Mouse (Mus musculus) kidney, postnatal 0 days (tissue): ENCODE data around the gene Slc39a11. TPM values are rescaled to one million over a fixed set of nuclear protein-coding genes. Genes with fewer than 3 reads are reported as not detected.

ENCODE experiments used
- ATAC-seq: fragments of 200-750 bp; cut with Nextera tagmentation; replicated peaks from 2 replicates; pipeline ENCODE4 v1.8.0; 2017; ENCODE audit warnings: low read depth, moderate number of reproducible peaks, moderate TSS enrichment, moderate library complexity; ENCODE audit not compliant: low FRiP score
- DNase-seq: peaks from one replicate; pipeline ENCODE4 v3.0.0-alpha.2; 2016; ENCODE audit warnings: low spot score
- H3K27ac ChIP-seq: fragments of 300-500 bp; sonication (generic); 2 replicates; pipeline ENCODE4 v1.5.1; 2014; ENCODE audit warnings: mild to moderate bottlenecking
- H3K27me3 ChIP-seq: fragments of 300-500 bp; sonication (generic); 2 replicates; pipeline ENCODE4 v1.6.1; 2014; ENCODE audit warnings: low read length, mixed read lengths; ENCODE audit not compliant: insufficient read depth
- H3K36me3 ChIP-seq: fragments of 300-500 bp; sonication (generic); 2 replicates; pipeline ENCODE4 v1.6.1; 2014; ENCODE audit warnings: low read length, mixed read lengths; ENCODE audit not compliant: insufficient read depth
- H3K4me1 ChIP-seq: fragments of 300-500 bp; sonication (generic); replicated peaks from 2 replicates; pipeline ENCODE4 v1.6.1; 2014; ENCODE audit warnings: antibody characterized with exemption, low read length, mixed read lengths; ENCODE audit not compliant: insufficient read depth
- H3K4me2 ChIP-seq: fragments of 300-500 bp; sonication (generic); 2 replicates; pipeline ENCODE4 v1.6.1; 2014; ENCODE audit warnings: mild to moderate bottlenecking, low read length, moderate library complexity, mixed read lengths
- H3K4me3 ChIP-seq: fragments of 300-500 bp; sonication (generic); replicated peaks from 2 replicates; pipeline ENCODE4 v1.5.1; 2014; ENCODE audit warnings: low read depth, low read length
- H3K9ac ChIP-seq: fragments of 300-500 bp; sonication (generic); 2 replicates; pipeline ENCODE4 v1.6.1; 2014; ENCODE audit warnings: low read depth, low read length
- H3K9me3 ChIP-seq: fragments of 300-500 bp; sonication (generic); replicated peaks from 2 replicates; pipeline ENCODE4 v1.6.1; 2016; ENCODE audit warnings: low read length, inconsistent platforms, mixed read lengths
- CTCF ChIP-seq: IDR thresholded peaks from 2 replicates; pipeline ENCODE4 v1.5.1; 2016; ENCODE audit warnings: antibody characterized with exemption, low read depth, mild to moderate bottlenecking, moderate library complexity
- WGBS: fragments of 180-500 bp; shearing (Covaris S2); extraction: QIAGEN DNeasy Blood & Tissue Kit; methylation state at CpG from one replicate; pipeline ENCODE4 v1.1.7; 2014; 5-methylcytosine and 5-hydroxymethylcytosine counted together
- polyA plus RNA-seq: library from polyadenylated mRNA; unstranded; fragments of >200 nt; fragmentation: Nextera tagmentation; extraction: Ambion mirVana; gene quantifications from 2 replicates; pipeline ENCODE4 v1.2.1, GENCODE M21; 2015

The Slc39a11 gene
- polyA plus RNA-seq, 1 experiment from 2014 or later: 23.3 TPM

DNA sequence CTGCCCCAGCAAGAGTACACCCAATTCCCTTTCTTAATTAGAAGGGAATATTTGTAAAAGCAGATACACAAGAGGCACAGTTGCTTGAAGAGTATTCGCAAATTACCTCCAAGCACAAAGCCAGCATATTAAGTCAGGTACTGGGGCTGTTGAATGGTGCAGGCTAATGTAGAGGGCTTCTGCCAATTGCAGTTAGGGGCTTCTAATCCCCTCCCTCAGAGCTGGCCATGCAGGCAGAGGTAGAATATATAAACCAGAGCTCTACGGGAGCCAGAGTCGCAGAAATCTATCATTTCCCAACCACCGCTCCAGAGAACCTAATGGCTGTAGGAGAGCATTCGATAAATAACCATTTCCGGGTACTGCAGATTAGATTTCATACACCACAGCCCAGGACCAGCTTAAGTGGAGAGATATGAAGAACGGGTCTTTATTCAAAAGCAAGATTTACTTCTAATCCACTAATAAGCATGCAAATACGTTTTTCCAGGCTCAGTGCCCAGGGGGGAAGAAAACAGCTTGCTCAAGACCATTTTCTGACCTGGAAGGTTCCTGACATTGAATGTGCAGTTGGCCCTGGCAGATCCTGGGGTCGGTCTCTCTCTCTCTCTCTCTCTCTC, 302.9 kb downstream of the Slc39a11 start:
- no peak overlapping the region for H3K4me3 ChIP-seq
- DNase-seq: no peak
- no peak for ATAC-seq
- no peaks in the 10 kb centered on the region for H3K4me1 ChIP-seq
- H3K27ac ChIP-seq: no peak overlapping the region
- 74% methylated on average over 9 of the region's 9 CpGs for WGBS
- peaks cover 5% of the 10 kb centered on the region; the same call in 1 of the 2 replicates for H3K9me3 ChIP-seq
- H3K4me2 ChIP-seq: no peak overlapping the region
- H3K9ac ChIP-seq: no peak overlapping the region
- no peak for TF ChIP-seq CTCF
- no peaks in the 10 kb centered on the region for H3K27me3 ChIP-seq
- no peaks in the 10 kb centered on the region for H3K36me3 ChIP-seq

DNA sequence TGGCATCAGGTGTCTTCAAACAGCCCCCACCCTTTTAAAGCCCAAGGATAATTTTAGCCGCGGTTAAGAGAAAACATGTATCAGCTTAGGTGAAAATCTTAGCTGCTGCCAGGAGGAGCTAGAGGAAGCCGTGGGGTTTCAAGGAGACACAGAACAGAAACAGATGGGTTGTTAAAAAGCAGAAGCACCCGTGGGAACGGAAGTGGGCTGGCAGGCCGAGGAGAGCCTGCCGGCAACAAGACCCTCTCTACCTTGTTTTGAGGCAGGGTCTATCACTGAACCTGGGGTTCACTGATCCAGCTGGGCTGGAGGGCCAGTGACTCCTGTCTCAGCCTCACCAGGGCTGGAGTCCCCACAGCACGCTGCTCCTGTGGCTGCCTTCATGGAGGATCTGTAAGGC, 310.1 kb downstream of the Slc39a11 start:
- no peak for TF ChIP-seq CTCF
- 87% methylated on average over 8 of the region's 8 CpGs for WGBS

DNA sequence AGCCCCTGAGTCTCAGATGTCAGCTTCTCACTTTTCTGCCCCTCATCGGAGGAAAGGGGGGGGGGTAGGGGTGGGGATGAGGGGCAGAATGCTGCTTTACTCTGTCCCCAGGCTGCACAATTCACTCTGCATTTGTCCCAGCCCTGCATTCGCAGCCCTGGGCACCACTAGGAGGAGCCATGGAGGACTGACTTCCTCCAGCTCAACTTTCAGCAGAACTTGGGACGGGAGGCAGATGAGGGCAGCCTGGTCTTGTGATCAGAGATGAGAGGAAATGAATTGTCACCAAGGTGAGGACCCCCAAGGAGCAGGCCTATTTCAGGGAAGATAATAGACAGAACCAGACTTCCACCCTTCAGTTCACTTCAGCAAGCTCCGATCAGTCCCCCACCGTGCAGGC, 311.3 kb downstream of the Slc39a11 start:
- H3K36me3 ChIP-seq: no peaks in the 10 kb centered on the region
- DNase-seq: no peak
- no peak overlapping the region for H3K9ac ChIP-seq
- H3K27me3 ChIP-seq: no peaks in the 10 kb centered on the region
- H3K4me1 ChIP-seq: no peaks in the 10 kb centered on the region
- H3K27ac ChIP-seq: no peak overlapping the region
- no peaks in the 10 kb centered on the region for H3K9me3 ChIP-seq
- H3K4me2 ChIP-seq: no peak overlapping the region
- peak; percentile 44; the same call in 1 of the 2 replicates for TF ChIP-seq CTCF
- ATAC-seq: no peak
- H3K4me3 ChIP-seq: no peak overlapping the region
- WGBS: 52% methylated on average over 5 of the region's 5 CpGs

More for the DNA sequence above, 310.1 kb downstream of the Slc39a11 start:
- Histone ChIP-seq H3K27me3 (no peaks in the 10 kb centered on the region), H3K9me3 (no peaks in the 10 kb centered on the region), H3K27ac (no peak overlapping the region), H3K9ac (no peak overlapping the region), H3K4me2 (no peak overlapping the region), H3K4me1 (no peaks in the 10 kb centered on the region), H3K4me3 (no peak overlapping the region), H3K36me3 (no peaks in the 10 kb centered on the region)
- no peak for DNase-seq
- ATAC-seq: no peak

DNA sequence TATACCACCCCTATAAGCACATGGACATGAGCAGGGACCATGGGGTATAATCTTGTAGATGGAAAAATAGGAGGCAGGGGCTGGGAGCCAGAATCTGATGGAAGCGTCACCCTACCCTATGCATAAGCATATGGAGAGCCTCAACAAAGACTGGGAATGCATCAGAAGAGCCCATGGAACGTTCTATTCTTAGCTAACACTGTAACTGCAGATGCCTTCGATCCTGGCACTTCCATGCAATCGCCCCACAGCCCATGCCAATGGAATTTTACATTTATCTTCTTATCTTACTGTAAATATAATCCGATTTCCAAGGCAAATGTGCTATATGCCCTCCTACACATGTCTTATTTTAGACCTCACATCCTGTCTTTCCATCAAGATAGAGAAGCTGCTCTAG, 314.2 kb downstream of the Slc39a11 start:
- Histone ChIP-seq H3K27ac (no peak overlapping the region), H3K4me3 (no peak overlapping the region), H3K36me3 (no peaks in the 10 kb centered on the region), H3K9me3 (no peaks in the 10 kb centered on the region), H3K9ac (no peak overlapping the region), H3K27me3 (no peaks in the 10 kb centered on the region), H3K4me2 (no peak overlapping the region), H3K4me1 (no peaks in the 10 kb centered on the region)
- WGBS: 93% methylated on average over 5 of the region's 5 CpGs
- DNase-seq (no peak), ATAC-seq (no peak)
- TF ChIP-seq CTCF: no peak

DNA sequence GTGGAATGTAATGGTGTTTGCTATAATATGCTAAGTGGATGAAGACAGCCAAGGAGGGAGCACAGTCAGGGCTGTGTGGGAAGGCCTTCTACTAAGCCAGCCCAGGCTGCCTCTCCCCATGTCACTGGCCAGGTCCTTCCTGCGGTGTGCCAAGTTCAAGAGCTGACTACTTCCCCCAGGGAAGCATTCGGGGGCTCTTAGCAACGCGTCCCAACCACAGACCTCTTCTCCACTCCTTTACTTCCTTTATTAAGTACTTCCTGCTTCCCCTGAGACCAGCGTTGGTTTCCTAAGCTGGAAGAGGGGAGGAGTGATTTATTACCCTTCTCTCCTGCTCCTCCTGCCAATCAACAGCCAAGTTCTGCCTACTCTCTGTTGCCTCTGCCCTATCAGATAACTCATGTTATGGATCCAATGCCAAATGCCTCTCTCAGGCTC, 315.4 kb downstream of the Slc39a11 start:
- TF ChIP-seq CTCF: no peak
- no peak overlapping the region for H3K4me3 ChIP-seq
- no peaks in the 10 kb centered on the region for H3K27me3 ChIP-seq
- H3K9ac ChIP-seq: no peak overlapping the region
- no peak overlapping the region for H3K27ac ChIP-seq
- H3K36me3 ChIP-seq: no peaks in the 10 kb centered on the region
- peak; percentile 61 for DNase-seq
- no peaks in the 10 kb centered on the region for H3K4me1 ChIP-seq
- no peaks in the 10 kb centered on the region for H3K9me3 ChIP-seq
- 39% methylated on average over 5 of the region's 5 CpGs for WGBS
- no peak overlapping the region for H3K4me2 ChIP-seq
- no peak for ATAC-seq

DNA sequence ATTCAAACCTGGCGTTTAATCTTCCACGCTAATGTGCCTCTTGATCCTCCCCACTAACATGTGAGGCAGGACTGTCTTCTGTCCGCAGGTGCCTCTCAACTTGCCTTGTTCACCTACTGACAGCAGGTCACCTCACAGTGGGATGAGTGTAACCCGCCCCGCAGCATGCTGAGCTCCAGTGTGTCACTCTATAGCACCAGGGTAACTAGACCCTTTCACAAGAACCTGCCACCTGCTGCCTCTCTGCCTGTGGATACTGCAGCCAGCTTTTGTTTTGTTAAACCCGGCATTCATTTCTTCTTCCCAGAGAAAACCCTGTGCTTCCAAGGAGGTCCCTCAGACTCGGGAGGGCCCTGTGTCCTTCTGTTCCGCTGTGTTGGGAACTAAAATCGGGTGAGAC, 316.3 kb downstream of the Slc39a11 start:
- no peak for TF ChIP-seq CTCF
- Histone ChIP-seq H3K9ac (no peak overlapping the region), H3K9me3 (no peaks in the 10 kb centered on the region), H3K27me3 (no peaks in the 10 kb centered on the region), H3K36me3 (no peaks in the 10 kb centered on the region), H3K4me2 (no peak overlapping the region), H3K4me1 (no peaks in the 10 kb centered on the region), H3K4me3 (no peak overlapping the region), H3K27ac (no peak overlapping the region)
- DNase-seq: no peak
- ATAC-seq: no peak
- WGBS: 51% methylated on average over 9 of the region's 9 CpGs
